Mouse (Mus musculus) megakaryocyte, embryonic 14.5 days (primary cell): ENCODE data around the gene Mark4.

ENCODE experiments used
- FLI1 ChIP-seq: IDR thresholded peaks from 2 replicates; pipeline ENCODE4 v1.6.1; 2012; ENCODE audit warnings: low read length, inconsistent platforms, mixed read lengths
- GATA1 ChIP-seq: IDR thresholded peaks from 3 replicates; pipeline ENCODE4 v1.6.1; 2012; ENCODE audit warnings: mixed read lengths, low read length, inconsistent platforms, borderline replicate concordance

- no peak for TF ChIP-seq GATA1
- TF ChIP-seq FLI1 = no peak
These were observed 17.1 kb downstream of the Mark4 start for GRCm38 (mm10) chr7:19441448-19442091.
